Mouse (Mus musculus) Muller cell, postnatal 12 days (primary cell): Measurements from ENCODE around the gene Pla2g4d.
"Not testable (repeated sequence)": the region's sequence is repeated elsewhere in the genome, so short reads cannot be mapped to it uniquely, and the experiment has no call there.

Source experiments
- DNase-seq: peaks from one replicate; pipeline ENCODE4 v3.0.0-alpha.2; 2015; ENCODE audit errors: inconsistent ontology term

The Pla2g4d gene

GRCm38 (mm10) chr2:120261346-120261745, 27.7 kb downstream of the Pla2g4d start:
- DNase-seq: no peak

DNA sequence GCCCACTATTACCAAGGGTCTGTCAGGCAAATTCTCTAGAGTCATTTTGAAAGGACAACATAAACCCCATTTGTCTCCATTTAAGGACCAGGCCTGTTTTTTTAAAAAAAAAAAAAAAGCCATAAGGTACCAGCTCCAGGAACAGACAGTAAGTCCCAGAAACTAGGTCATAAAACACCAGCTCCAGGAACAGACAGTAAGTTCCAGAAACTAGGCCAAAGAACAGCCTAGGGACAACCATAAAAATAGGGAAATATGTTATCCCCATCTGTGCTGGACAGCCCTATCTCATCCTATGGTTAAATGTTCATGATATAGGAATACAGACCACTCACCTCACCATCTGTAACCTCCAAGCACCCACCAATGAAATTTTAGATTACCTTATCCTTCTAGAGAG, 32.7 kb downstream of the Pla2g4d start:
- DNase-seq: no peak

GRCm38 (mm10) chr2:120252644-120253043, 36.4 kb downstream of the Pla2g4d start:
- no peak for DNase-seq

DNA sequence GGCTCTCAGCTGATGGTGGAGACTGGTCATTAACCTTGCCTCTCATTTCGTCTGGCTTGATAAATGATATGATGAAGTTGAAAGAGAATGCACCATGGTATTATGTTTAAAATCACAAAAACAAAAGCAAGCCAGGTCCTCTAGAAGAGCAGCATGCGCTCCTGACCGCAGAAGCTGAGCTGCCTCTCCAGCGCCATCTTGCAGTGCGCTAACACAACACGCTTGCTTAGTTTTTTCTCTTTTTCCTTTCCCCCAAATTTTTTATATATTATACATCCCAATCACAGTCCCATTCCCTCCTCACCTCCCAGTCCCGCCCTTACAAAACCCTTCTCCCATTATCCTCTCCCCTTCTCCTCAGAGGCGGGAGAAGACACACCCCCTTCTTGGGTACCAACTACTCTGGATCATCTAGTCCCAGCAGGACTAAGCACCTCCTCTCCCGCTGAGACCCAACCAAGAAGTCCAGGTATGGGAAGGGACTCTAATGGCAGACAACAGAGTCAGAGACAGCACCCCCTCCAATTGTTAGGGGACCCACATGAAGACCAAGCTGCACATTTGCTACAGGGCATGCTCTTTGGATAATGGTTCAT, 43.5 kb downstream of the Pla2g4d start:
- DNase-seq: no peak

GRCm38 (mm10) chr2:120244679-120245420, 44.1 kb downstream of the Pla2g4d start, which contains the start of gene Pla2g4e:
Gene Pla2g4e (minus strand): TSS chr2:120245335.
- DNase-seq: peak; percentile 60

DNA sequence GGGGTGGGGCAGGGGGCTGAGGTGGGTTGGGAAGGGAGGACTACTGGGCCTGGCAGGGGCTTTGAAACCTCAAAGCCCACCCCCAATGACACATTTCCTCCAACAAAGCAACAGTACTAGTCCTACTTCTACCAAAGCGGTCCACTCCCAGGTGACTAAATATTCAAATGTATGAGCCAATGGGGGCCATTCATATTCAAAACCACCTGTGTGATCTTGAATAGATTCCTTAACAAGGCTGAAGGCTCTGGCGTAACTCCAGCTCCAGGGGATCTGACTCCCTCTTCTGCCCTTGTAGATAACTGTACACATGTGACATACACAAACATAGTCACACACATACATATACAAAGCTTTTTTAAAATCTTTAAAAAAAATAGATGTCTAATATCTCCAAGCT, 45.0 kb downstream of the Pla2g4d start:
- no peak for DNase-seq

- no peak for DNase-seq
These were observed 46.1 kb downstream of the Pla2g4d start for GRCm38 (mm10) chr2:120242791-120243467.

DNA sequence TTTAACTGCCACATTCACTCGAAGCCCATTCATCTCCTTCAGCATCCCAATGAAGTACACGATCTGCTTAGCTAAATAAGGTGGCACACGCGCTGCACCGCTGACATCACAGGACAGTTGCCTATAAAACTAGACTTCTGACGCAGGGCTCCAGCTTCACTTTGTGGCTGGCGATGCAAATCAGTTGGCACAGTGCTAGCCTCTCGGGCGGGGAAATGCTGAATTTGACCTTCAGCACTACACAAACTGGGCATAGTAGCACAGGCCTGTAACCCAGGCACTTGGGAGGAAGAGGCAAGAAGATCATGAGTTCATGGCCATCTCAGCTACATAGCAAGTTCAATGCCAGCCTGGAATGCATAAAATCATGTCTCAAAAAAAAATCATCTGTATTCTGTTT, 50.3 kb downstream of the Pla2g4d start:
- not testable (repeated sequence) for DNase-seq

DNA sequence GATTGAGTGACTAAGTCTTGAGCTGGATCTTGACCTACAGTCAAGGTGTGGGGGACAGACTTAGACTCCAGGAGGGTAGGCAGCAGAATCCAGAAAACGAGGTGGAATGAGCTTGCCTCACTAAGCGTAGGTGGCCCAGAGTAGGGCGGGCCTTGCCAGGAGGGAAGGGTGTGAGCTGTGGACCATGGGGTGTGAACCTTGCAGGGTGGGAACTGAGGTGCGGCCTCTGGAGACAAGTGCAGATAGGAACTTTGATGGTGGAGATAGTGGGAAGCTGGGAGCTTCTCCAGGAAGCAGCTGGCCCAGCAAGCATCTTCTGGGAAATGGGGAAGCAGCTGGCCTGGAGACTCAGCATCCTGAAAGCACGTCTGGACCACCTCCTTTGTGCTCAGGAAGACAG, 51.2 kb downstream of the Pla2g4d start:
- no peak for DNase-seq

DNA sequence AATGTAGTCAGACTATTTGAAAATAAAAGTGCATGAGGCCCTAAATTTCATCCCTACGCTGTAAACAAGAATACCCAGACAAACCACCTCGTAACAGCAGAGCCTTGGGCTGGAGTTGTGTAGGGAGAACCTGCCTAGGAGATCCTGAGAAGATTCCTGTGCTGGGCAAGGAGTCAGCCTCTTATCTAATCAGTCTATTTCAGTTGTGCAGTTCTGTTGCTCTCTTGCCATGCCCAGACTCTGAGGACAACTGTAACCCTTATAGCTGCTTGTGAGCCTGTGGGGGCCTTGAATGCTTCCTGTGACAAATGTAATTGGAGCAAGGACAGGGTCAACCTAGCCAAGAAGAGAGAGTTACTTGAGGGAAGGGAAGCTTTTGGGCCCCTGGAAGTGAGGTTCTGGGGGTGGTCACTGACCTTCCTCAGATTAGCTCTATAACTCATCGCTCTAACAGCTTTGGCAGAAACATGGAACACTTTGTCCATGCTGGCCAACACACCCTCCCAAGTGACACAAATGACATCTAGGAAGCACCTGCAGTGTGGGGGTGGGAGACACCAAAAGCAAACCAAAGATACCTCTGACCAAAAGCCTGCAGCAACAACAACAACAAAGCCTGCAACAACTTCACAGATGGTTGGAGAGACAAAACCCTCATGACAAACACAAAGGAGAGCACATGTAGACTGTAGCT, 52.9 kb downstream of the Pla2g4d start:
- no peak for DNase-seq

- no peak for DNase-seq
These were observed 53.6 kb downstream of the Pla2g4d start for GRCm38 (mm10) chr2:120235381-120235780.

GRCm38 (mm10) chr2:120231642-120232041, 57.4 kb downstream of the Pla2g4d start:
- DNase-seq: no peak
